Mouse (Mus musculus) spleen, postnatal 4 days (tissue): ENCODE data around the gene Coro7.
"Not testable (repeated sequence)": the region's sequence is repeated elsewhere in the genome, so short reads cannot be mapped to it uniquely, and the experiment has no call there.

Source experiments
- DNase-seq, 2 experiments: peaks; one replicate each; pipeline ENCODE4 v3.0.0; 2022; ENCODE audit warnings: low spot score in 2 of 2

Coro7 gene

GRCm38 (mm10) chr16:4595527-4595963 is 84.0 kb downstream of the Coro7 start:
- DNase-seq = no peak

- no peak for DNase-seq
These were observed 84.6 kb downstream of the Coro7 start for GRCm38 (mm10) chr16:4594814-4595526.

GRCm38 (mm10) chr16:4593971-4594813 is 85.4 kb downstream of the Coro7 start, which contains the start of gene Glis2:
Gene Glis2, plus strand, starts transcription at chr16:4594713.
- no peak for DNase-seq

- DNase-seq = no peak
These were observed 86.4 kb downstream of the Coro7 start for GRCm38 (mm10) chr16:4592909-4593875.

GRCm38 (mm10) chr16:4590236-4590635 is 89.3 kb downstream of the Coro7 start:
- no peak for DNase-seq

GRCm38 (mm10) chr16:4587516-4588210 is 91.9 kb downstream of the Coro7 start:
- no peak for DNase-seq

GRCm38 (mm10) chr16:4586531-4587123 is 93.0 kb downstream of the Coro7 start:
- DNase-seq = peak; percentile 94 to 97

- DNase-seq = no peak
These were observed 93.7 kb downstream of the Coro7 start for GRCm38 (mm10) chr16:4585642-4586530.

- DNase-seq = no peak
These were observed 95.1 kb downstream of the Coro7 start for GRCm38 (mm10) chr16:4584438-4584837.

- DNase-seq = no peak
These were observed 95.8 kb downstream of the Coro7 start for GRCm38 (mm10) chr16:4583807-4584206.

- DNase-seq = not testable (repeated sequence)
These were observed 98.4 kb downstream of the Coro7 start for GRCm38 (mm10) chr16:4581179-4581578.

- DNase-seq = no peak
These were observed 100.9 kb downstream of the Coro7 start for GRCm38 (mm10) chr16:4578630-4579029.

GRCm38 (mm10) chr16:4576873-4577272 is 102.7 kb downstream of the Coro7 start:
- no peak for DNase-seq
